Mouse (Mus musculus) forebrain, embryonic 15.5 days (tissue): ENCODE results near the gene Mup16. TPM values are rescaled to one million over a fixed set of nuclear protein-coding genes. Genes with fewer than 3 reads are reported as not detected.
"Not testable (repeated sequence)": the region's sequence is repeated elsewhere in the genome, so short reads cannot be mapped to it uniquely, and the experiment has no call there.

Experiments
- ATAC-seq: fragments of 200-750 bp; cut with Nextera tagmentation; replicated peaks from 2 replicates; pipeline ENCODE4 v1.8.0; 2017; ENCODE audit warnings: mild to moderate bottlenecking, moderate TSS enrichment, moderate library complexity
- H3K27ac ChIP-seq: fragments of 300-500 bp; sonication (generic); replicated peaks from 2 replicates; pipeline ENCODE4 v1.5.1; 2015; ENCODE audit warnings: mild to moderate bottlenecking, inconsistent platforms
- H3K27me3 ChIP-seq: fragments of 300-500 bp; sonication (generic); 2 replicates; pipeline ENCODE4 v1.6.1; 2015; ENCODE audit warnings: inconsistent platforms
- H3K36me3 ChIP-seq: fragments of 300-500 bp; sonication (generic); 2 replicates; pipeline ENCODE4 v1.6.1; 2015; ENCODE audit warnings: mild to moderate bottlenecking, inconsistent platforms
- H3K4me1 ChIP-seq: fragments of 300-500 bp; sonication (generic); 2 replicates; pipeline ENCODE4 v1.6.1; 2015; ENCODE audit warnings: inconsistent platforms
- H3K4me2 ChIP-seq: fragments of 300-500 bp; sonication (generic); replicated peaks from 2 replicates; pipeline ENCODE4 v1.6.1; 2015; ENCODE audit warnings: mild to moderate bottlenecking, inconsistent platforms
- H3K4me3 ChIP-seq: fragments of 300-500 bp; sonication (generic); 2 replicates; pipeline ENCODE4 v1.5.1; 2015; ENCODE audit warnings: mild to moderate bottlenecking, inconsistent platforms
- H3K9ac ChIP-seq: fragments of 300-500 bp; sonication (generic); replicated peaks from 2 replicates; pipeline ENCODE4 v1.6.1; 2015; ENCODE audit warnings: mild to moderate bottlenecking, inconsistent platforms
- H3K9me3 ChIP-seq: fragments of 300-500 bp; sonication (generic); 2 replicates; pipeline ENCODE4 v1.6.1; 2016; ENCODE audit warnings: inconsistent platforms
- WGBS: fragments of 180-500 bp; shearing (Covaris S2); methylation state at CpG from one replicate; pipeline ENCODE4 v1.1.7; 2015; ENCODE audit warnings: mixed read lengths; 5-methylcytosine and 5-hydroxymethylcytosine counted together
- polyA plus RNA-seq: library from polyadenylated mRNA; unstranded; fragments of >200 nt; fragmentation: Nextera tagmentation; extraction: Ambion mirVana; gene quantifications from 2 replicates; pipeline ENCODE4 v1.2.1, GENCODE M21; 2015

Mup16 gene
- not detected in 2 replicates for polyA plus RNA-seq

- not testable (repeated sequence) for H3K9ac ChIP-seq, H3K4me2 ChIP-seq, H3K4me1 ChIP-seq, H3K27ac ChIP-seq, H3K27me3 ChIP-seq, H3K4me3 ChIP-seq, H3K36me3 ChIP-seq, H3K9me3 ChIP-seq, ATAC-seq
- 75% methylated on average over 4 of the region's 4 CpGs for WGBS
Observed at GRCm38 (mm10) chr4:61519431-61519830, at the start of gene Mup16. Gene Mup16 (minus strand): TSS chr4:61519531.

- 35% methylated on average over 2 of the region's 2 CpGs for WGBS
- not testable (repeated sequence) for H3K9ac ChIP-seq, H3K4me3 ChIP-seq, H3K36me3 ChIP-seq, H3K4me1 ChIP-seq, H3K27ac ChIP-seq, H3K4me2 ChIP-seq, ATAC-seq, H3K27me3 ChIP-seq, H3K9me3 ChIP-seq
Observed at GRCm38 (mm10) chr4:61555887-61556286, 36.6 kb upstream of the Mup16 start.

Other genes starting within 250 kb of the Mup16 start
- not detected in 2 replicates for gene Mup14, start 215.5 kb downstream of the Mup16 start, polyA plus RNA-seq
- gene Mup15, start 79.8 kb downstream of the Mup16 start, polyA plus RNA-seq = not detected in 2 replicates
- gene Mup17, start 76.3 kb upstream of the Mup16 start, polyA plus RNA-seq = not detected in 2 replicates
- gene Mup18, start 154.6 kb upstream of the Mup16 start, polyA plus RNA-seq = not detected in 2 replicates